12 mouse cellular contexts compared by ENCODE assay signal in genomic region chr10:90863881-90864598, GRCm38 (mm10).
A peak's percentile ranks its signal among the peaks of the same experiment; 100 is the strongest.
DNase-seq lines count a peak whose midpoint lies in the region; ATAC-seq and TF ChIP-seq lines count a peak whose summit lies in the region.
"Had no signal": no experiment of that assay in that cellular context is flagged by ENCODE, and none has a peak within 500 bp of the region (broad histone marks: within the 10 kb centered on the region; RNA-seq: fewer than 3 reads in every experiment).

No protein-coding gene starts in this region.

- no peak overlapping the region for H3K4me2 ChIP-seq in midbrain, postnatal 0 days (ENCODE audit: low read depth, low read length, poor library complexity, severe bottlenecking)
- H3K4me2 ChIP-seq in hindbrain, embryonic 15.5 days: no peak overlapping the region
- H3K4me2 ChIP-seq: embryonic facial prominence, embryonic 13.5 days had no signal

- H3K4me1 ChIP-seq in midbrain, embryonic 10.5 days: peaks cover 7% of the 10 kb centered on the region
- peaks cover 4% of the 10 kb centered on the region for H3K4me1 ChIP-seq in midbrain, postnatal 0 days (ENCODE audit: insufficient read depth, low read length)
- peaks cover 23% of the 10 kb centered on the region for H3K4me1 ChIP-seq in hindbrain, embryonic 15.5 days (replicated peaks)
- H3K4me1 ChIP-seq in olfactory bulb, adult 2 months (ENCODE audit: control insufficient read depth, insufficient read depth, low read length): peaks cover 17% of the 10 kb centered on the region
- H3K4me1 ChIP-seq: embryonic facial prominence, embryonic 13.5 days had no signal

- no peak overlapping the region for H3K27ac ChIP-seq in midbrain, embryonic 10.5 days (replicated peaks)
- H3K27ac ChIP-seq in midbrain, postnatal 0 days (ENCODE audit: low read depth, low read length): no peak overlapping the region
- H3K27ac ChIP-seq in hindbrain, embryonic 15.5 days (replicated peaks): no peak overlapping the region
- H3K27ac ChIP-seq in olfactory bulb, adult 2 months (ENCODE audit: insufficient read depth, low read depth, low read length): peak overlapping the region; percentile 49; the same call in 1 of the 2 replicates
- H3K27ac ChIP-seq: embryonic facial prominence, embryonic 13.5 days had no signal

- no peaks in the 10 kb centered on the region for H3K9me3 ChIP-seq in midbrain, embryonic 10.5 days (replicated peaks)
- no peaks in the 10 kb centered on the region for H3K9me3 ChIP-seq in midbrain, postnatal 0 days (ENCODE audit: low read length)
- no peaks in the 10 kb centered on the region for H3K9me3 ChIP-seq in hindbrain, embryonic 15.5 days
- H3K9me3 ChIP-seq: embryonic facial prominence, embryonic 13.5 days had no signal

- no peak for TF ChIP-seq CTCF in midbrain, postnatal 0 days (IDR thresholded peaks at IDR 0.05)
- no peak for TF ChIP-seq CTCF in olfactory bulb, adult 2 months (IDR thresholded peaks at IDR 0.05; ENCODE audit: insufficient read depth, low read depth, low read length)

- no peaks in the 10 kb centered on the region; the same call in 1 of the 2 replicates for H3K27me3 ChIP-seq in midbrain, embryonic 10.5 days (ENCODE audit: low read depth, poor library complexity, severe bottlenecking)
- no peaks in the 10 kb centered on the region for H3K27me3 ChIP-seq in midbrain, postnatal 0 days (ENCODE audit: insufficient read depth, low read length)
- no peaks in the 10 kb centered on the region for H3K27me3 ChIP-seq in hindbrain, embryonic 15.5 days
- H3K27me3 ChIP-seq: embryonic facial prominence, embryonic 13.5 days had no signal

- WGBS in midbrain, embryonic 10.5 days: 13% methylated on average over 10 of the region's 10 CpGs
- 25% methylated on average over 10 of the region's 10 CpGs for WGBS in midbrain, postnatal 0 days
- WGBS in hindbrain, embryonic 15.5 days: 15% methylated on average over 10 of the region's 10 CpGs
- WGBS in olfactory bulb, adult 2 months: 38% methylated on average over 10 of the region's 10 CpGs

- H3K9ac ChIP-seq in midbrain, postnatal 0 days (replicated peaks; ENCODE audit: low read length, poor library complexity, severe bottlenecking): no peak overlapping the region
- H3K9ac ChIP-seq in hindbrain, embryonic 15.5 days: no peak overlapping the region
- H3K9ac ChIP-seq: embryonic facial prominence, embryonic 13.5 days had no signal

- no peak for TF ChIP-seq POLR2A in olfactory bulb, adult 2 months (IDR thresholded peaks at IDR 0.05; ENCODE audit: insufficient read depth, low read depth, low read length)

- peak; percentile 25 for DNase-seq in midbrain, embryonic 10.5 days (ENCODE audit: low spot score)
- DNase-seq in midbrain, postnatal 0 days (ENCODE audit: low spot score): no peak
- no peak for DNase-seq in spleen, adult 18-20 months
- DNase-seq in urinary bladder, postnatal 10 days (ENCODE audit: low spot score): no peak
- no peak for DNase-seq in adipocyte (ENCODE audit: low spot score)
- DNase-seq: adrenal gland, postnatal 36 days; gastrocnemius, postnatal 25 days; thymus, postnatal 4 days had no signal

- no peak overlapping the region for H3K4me3 ChIP-seq in midbrain, embryonic 10.5 days
- H3K4me3 ChIP-seq in midbrain, postnatal 0 days (ENCODE audit: low read depth, low read length): no peak overlapping the region
- no peak overlapping the region for H3K4me3 ChIP-seq in hindbrain, embryonic 15.5 days
- no peak overlapping the region for H3K4me3 ChIP-seq in olfactory bulb, adult 2 months (ENCODE audit: insufficient read depth, low read depth, low read length)
- H3K4me3 ChIP-seq: embryonic facial prominence, embryonic 13.5 days had no signal

- no peak for ATAC-seq in midbrain, postnatal 0 days (ENCODE audit: low FRiP score)
- peak; percentile 54; the same call in 1 of the 2 replicates for ATAC-seq in cerebellum, adult (ENCODE audit: insufficient number of reproducible peaks, low FRiP score, low TSS enrichment)
- ATAC-seq in hindbrain, embryonic 15.5 days (ENCODE audit: low FRiP score, low read depth): peak; percentile 24; the same call in 1 of the 2 replicates

- no peaks in the 10 kb centered on the region for H3K36me3 ChIP-seq in midbrain, embryonic 10.5 days
- H3K36me3 ChIP-seq in midbrain, postnatal 0 days (ENCODE audit: insufficient read depth, low read length): no peaks in the 10 kb centered on the region
- H3K36me3 ChIP-seq in hindbrain, embryonic 15.5 days: no peaks in the 10 kb centered on the region
- H3K36me3 ChIP-seq: embryonic facial prominence, embryonic 13.5 days had no signal
